10 mouse cellular contexts compared by ENCODE assay signal in genomic region chr12:112489535-112489934, GRCm38 (mm10). TPM values are rescaled to one million over a fixed set of nuclear protein-coding genes. Genes with fewer than 3 reads are reported as not detected.
"Had no signal": no experiment of that assay in that cellular context is flagged by ENCODE, and none has a peak within 500 bp of the region (broad histone marks: within the 10 kb centered on the region; RNA-seq: fewer than 3 reads in every experiment).

No protein-coding gene starts in this region.

- H3K4me3 ChIP-seq: left cerebral cortex, adult 2 months; midbrain, embryonic 12.5 days had no signal

- H3K36me3 ChIP-seq: midbrain, embryonic 12.5 days had no signal

- H3K9ac ChIP-seq: liver, embryonic 14.5 days; midbrain, embryonic 12.5 days had no signal

- DNase-seq: kidney, postnatal 25 days; lung, adult 18-20 months; right cerebral cortex, postnatal 25 days; thymus, postnatal 36 days had no signal

- H3K27ac ChIP-seq: left cerebral cortex, adult 2 months; liver, embryonic 14.5 days; midbrain, embryonic 12.5 days had no signal

- H3K27me3 ChIP-seq: midbrain, embryonic 12.5 days had no signal

- H3K9me3 ChIP-seq: midbrain, embryonic 12.5 days had no signal

- H3K4me2 ChIP-seq: midbrain, embryonic 12.5 days had no signal

RNA-seq across cellular contexts. Expression of gene A530016L24Rik, which starts 0.3 kb away (rescaled TPM):
- total RNA-seq: left cerebral cortex, adult 2 months; megakaryocyte-erythroid progenitor cell, adult 5-6 weeks had no signal
- polyA plus RNA-seq: limb, embryonic 11.5 days; midbrain, embryonic 12.5 days had no signal

RNA-seq across cellular contexts. Expression of gene Tmem179, which starts 27.0 kb away (rescaled TPM):
- total RNA-seq: liver, adult 2 months; megakaryocyte-erythroid progenitor cell, adult 5-6 weeks had no signal
- polyA plus RNA-seq: liver, adult 2 months had no signal
